Mouse (Mus musculus) heart, postnatal 0 days (tissue): ENCODE data around the gene Lcn10. TPM values are rescaled to one million over a fixed set of nuclear protein-coding genes. Genes with fewer than 3 reads are reported as not detected.
A peak's percentile ranks its signal among the peaks of the same experiment; 100 is the strongest.

Source experiments
- ATAC-seq: fragments of 200-750 bp; cut with Nextera tagmentation; 2 replicates; pipeline ENCODE4 v1.8.0; 2017; ENCODE audit warnings: low read depth, moderate number of reproducible peaks, moderate library complexity; ENCODE audit not compliant: insufficient read depth
- DNase-seq: peaks from one replicate; pipeline ENCODE4 v3.0.0-alpha.2; 2016; ENCODE audit warnings: low spot score
- H3K27ac ChIP-seq: fragments of 300-500 bp; sonication (generic); 2 replicates; pipeline ENCODE4 v1.5.1; 2014; ENCODE audit warnings: low read depth, mild to moderate bottlenecking
- H3K27me3 ChIP-seq: fragments of 300-500 bp; sonication (generic); 2 replicates; pipeline ENCODE4 v1.6.1; 2014; ENCODE audit warnings: low read length, mixed read lengths; ENCODE audit not compliant: control insufficient read depth, insufficient read depth
- H3K36me3 ChIP-seq: fragments of 300-500 bp; sonication (generic); replicated peaks from 2 replicates; pipeline ENCODE4 v1.6.1; 2014; ENCODE audit warnings: low read length, mixed read lengths; ENCODE audit not compliant: control insufficient read depth, insufficient read depth
- H3K4me1 ChIP-seq: fragments of 300-500 bp; sonication (generic); 2 replicates; pipeline ENCODE4 v1.6.1; 2014; ENCODE audit warnings: antibody characterized with exemption; ENCODE audit not compliant: control insufficient read depth, insufficient read depth
- H3K4me2 ChIP-seq: fragments of 300-500 bp; sonication (generic); 2 replicates; pipeline ENCODE4 v1.6.1; 2014; ENCODE audit warnings: low read depth, mild to moderate bottlenecking, low read length, moderate library complexity
- H3K4me3 ChIP-seq: fragments of 300-500 bp; sonication (generic); 2 replicates; pipeline ENCODE4 v1.5.1; 2014; ENCODE audit warnings: low read depth, low read length
- H3K9ac ChIP-seq: fragments of 300-500 bp; sonication (generic); replicated peaks from 2 replicates; pipeline ENCODE4 v1.6.1; 2014; ENCODE audit warnings: low read depth, low read length, mixed read lengths
- H3K9me3 ChIP-seq: fragments of 300-500 bp; sonication (generic); replicated peaks from 2 replicates; pipeline ENCODE4 v1.6.1; 2016; ENCODE audit warnings: low read length; ENCODE audit not compliant: control insufficient read depth
- CTCF ChIP-seq: IDR thresholded peaks from 2 replicates; pipeline ENCODE4 v1.5.1; 2016; ENCODE audit warnings: antibody characterized with exemption, control low read depth, low read depth
- EP300 ChIP-seq: IDR thresholded peaks from 2 replicates; pipeline ENCODE4 v1.6.1; 2016; ENCODE audit warnings: antibody characterized with exemption, low read depth
- WGBS: fragments of 180-500 bp; shearing (Covaris S2); extraction: QIAGEN DNeasy Blood & Tissue Kit; methylation state at CpG from one replicate; pipeline ENCODE4 v1.1.7; 2014; 5-methylcytosine and 5-hydroxymethylcytosine counted together
- polyA plus RNA-seq: library from polyadenylated mRNA; unstranded; fragments of >200 nt; fragmentation: Nextera tagmentation; extraction: Ambion mirVana; gene quantifications from 2 replicates; pipeline ENCODE4 v1.2.1, GENCODE M21; 2015
- total RNA-seq: library from RNA; depleted of rRNA; stranded (reverse); fragments of >200 nt; gene quantifications from 2 replicates; pipeline ENCODE4 v1.2.3, GENCODE M21; 2014; ENCODE audit warnings: low replicate concordance

The Lcn10 gene
- total and polyA plus RNA-seq, 2 experiments from 2014 or later: not detected

GRCm38 (mm10) chr2:25656691-25657090, 25.8 kb upstream of the Lcn10 start:
- no peak for TF ChIP-seq EP300
- no peak for TF ChIP-seq CTCF
- H3K27me3 ChIP-seq: no peaks in the 10 kb centered on the region
- no peak overlapping the region for H3K4me2 ChIP-seq
- no peaks in the 10 kb centered on the region for H3K9me3 ChIP-seq
- no peak overlapping the region for H3K27ac ChIP-seq
- ATAC-seq (no peak), DNase-seq (no peak)
- no peak overlapping the region for H3K4me3 ChIP-seq
- 70% methylated on average over 4 of the region's 4 CpGs for WGBS
- H3K9ac ChIP-seq: no peak overlapping the region
- H3K4me1 ChIP-seq: no peaks in the 10 kb centered on the region
- H3K36me3 ChIP-seq: no peaks in the 10 kb centered on the region

GRCm38 (mm10) chr2:25657246-25657645, 25.3 kb upstream of the Lcn10 start:
- H3K27ac ChIP-seq: no peak overlapping the region
- ATAC-seq (no peak), DNase-seq (no peak)
- H3K9me3 ChIP-seq: no peaks in the 10 kb centered on the region
- H3K9ac ChIP-seq: no peak overlapping the region
- TF ChIP-seq CTCF (no peak), EP300 (no peak)
- H3K4me3 ChIP-seq: no peak overlapping the region
- no peaks in the 10 kb centered on the region for H3K4me1 ChIP-seq
- H3K27me3 ChIP-seq: no peaks in the 10 kb centered on the region
- no peaks in the 10 kb centered on the region for H3K36me3 ChIP-seq
- 54% methylated on average over 4 of the region's 4 CpGs for WGBS
- H3K4me2 ChIP-seq: no peak overlapping the region

- no peaks in the 10 kb centered on the region for H3K4me1 ChIP-seq
- no peak for TF ChIP-seq EP300
- TF ChIP-seq CTCF: no peak
- no peaks in the 10 kb centered on the region for H3K9me3 ChIP-seq
- no peak for ATAC-seq
- H3K27ac ChIP-seq: no peak within 1 kb of the TSS
- H3K4me3 ChIP-seq: no peak within 1 kb of the TSS
- no peak within 1 kb of the TSS for H3K9ac ChIP-seq
- no peak within 1 kb of the TSS for H3K4me2 ChIP-seq
- no peaks in the 10 kb centered on the region for H3K36me3 ChIP-seq
- no peaks in the 10 kb centered on the region for H3K27me3 ChIP-seq
- no peak for DNase-seq
These were observed 24.9 kb upstream of the Lcn10 start, which contains the start of gene Lcn5 for GRCm38 (mm10) chr2:25657652-25658051. Gene Lcn5, plus strand, starts transcription at chr2:25657952.

- TF ChIP-seq EP300: no peak
- no peak for TF ChIP-seq CTCF
- H3K36me3 ChIP-seq: no peaks in the 10 kb centered on the region
- DNase-seq (no peak), ATAC-seq (no peak)
- H3K9ac ChIP-seq: no peak overlapping the region
- no peaks in the 10 kb centered on the region for H3K4me1 ChIP-seq
- no peaks in the 10 kb centered on the region for H3K9me3 ChIP-seq
- no peaks in the 10 kb centered on the region for H3K27me3 ChIP-seq
- WGBS: 85% methylated on average over 8 of the region's 8 CpGs
- no peak overlapping the region for H3K27ac ChIP-seq
- no peak overlapping the region for H3K4me2 ChIP-seq
- no peak overlapping the region for H3K4me3 ChIP-seq
These were observed 22.2 kb upstream of the Lcn10 start for GRCm38 (mm10) chr2:25660279-25660678.

DNA sequence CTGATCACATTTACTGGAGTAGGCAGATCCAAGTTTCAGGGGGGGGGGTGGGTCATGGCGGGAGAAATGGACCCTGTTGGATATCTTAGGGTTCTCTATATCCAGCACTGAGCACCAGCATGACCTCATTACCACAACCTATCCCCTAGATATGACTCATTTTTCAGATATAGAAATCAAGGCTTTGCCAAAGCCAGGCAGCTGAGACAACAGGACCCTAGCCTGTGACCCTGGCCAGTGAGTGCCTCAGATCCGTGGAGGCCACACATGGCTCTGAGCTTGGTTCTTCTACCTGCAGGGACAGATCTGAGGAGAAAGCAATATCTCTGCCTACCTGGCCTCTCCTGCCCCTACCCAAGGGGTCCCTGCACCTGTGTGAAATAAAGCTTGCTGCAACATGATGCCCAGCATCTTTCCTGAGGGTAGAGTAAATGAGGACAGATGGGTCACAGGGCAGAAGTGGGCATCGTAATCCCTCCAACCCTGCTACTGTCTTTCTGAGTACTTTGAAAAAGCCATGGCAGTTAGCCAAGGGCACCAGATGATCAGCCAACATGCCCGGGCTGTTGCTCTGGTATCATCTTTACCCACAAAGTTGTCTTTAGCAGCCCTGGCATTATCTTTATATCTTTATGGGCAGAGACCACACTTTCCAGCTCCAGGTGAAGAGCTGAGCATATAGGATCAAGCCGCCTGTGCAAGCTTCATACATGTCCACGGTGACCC, 21.1 kb upstream of the Lcn10 start:
- Histone ChIP-seq H3K4me3 (no peak overlapping the region), H3K4me1 (no peaks in the 10 kb centered on the region), H3K9ac (no peak overlapping the region), H3K9me3 (no peaks in the 10 kb centered on the region), H3K27me3 (no peaks in the 10 kb centered on the region), H3K27ac (no peak overlapping the region), H3K4me2 (no peak overlapping the region), H3K36me3 (no peaks in the 10 kb centered on the region)
- DNase-seq: no peak
- no peak for TF ChIP-seq CTCF
- TF ChIP-seq EP300: no peak
- WGBS: 67% methylated on average over 6 of the region's 6 CpGs
- ATAC-seq: no peak

DNA sequence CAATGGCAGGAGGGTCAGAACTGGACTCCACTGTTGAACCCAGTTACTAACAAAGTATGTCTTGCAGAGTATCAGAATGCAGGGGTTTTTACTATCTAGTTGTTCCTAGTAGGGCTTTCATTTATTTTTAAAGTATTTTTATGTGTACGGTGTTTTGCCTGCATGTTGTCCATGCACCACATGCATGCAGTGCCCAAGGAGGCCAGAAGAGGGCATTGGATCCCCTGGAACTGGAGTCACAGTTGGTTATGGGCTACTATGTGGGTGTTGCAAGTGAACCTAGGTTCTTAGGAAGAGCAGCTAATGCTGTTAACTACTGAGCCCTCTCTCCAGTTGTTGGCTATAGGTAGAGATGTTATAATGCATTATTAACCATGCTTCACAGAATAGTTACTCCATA, 19.0 kb upstream of the Lcn10 start:
- DNase-seq (peak; percentile 30), ATAC-seq (no peak)
- no peak overlapping the region for H3K27ac ChIP-seq
- no peaks in the 10 kb centered on the region for H3K9me3 ChIP-seq
- WGBS: 64% methylated on average over 1 of the region's 1 CpGs
- H3K9ac ChIP-seq: no peak overlapping the region
- TF ChIP-seq EP300 (no peak), CTCF (peak; percentile 61)
- no peak overlapping the region for H3K4me2 ChIP-seq
- no peak overlapping the region for H3K4me3 ChIP-seq
- H3K36me3 ChIP-seq: no peaks in the 10 kb centered on the region
- H3K27me3 ChIP-seq: no peaks in the 10 kb centered on the region
- H3K4me1 ChIP-seq: no peaks in the 10 kb centered on the region
